Mouse (Mus musculus): ENCODE measurements at regions not wholly inside any gene's neighbourhood (a gene's known extent, or its start where the extent isn't known, plus 50 kb on each side); places are given as distances from the start of the nearest gene placed in this dataset.

- no peaks in the 10 kb centered on the region for H3K36me3 ChIP-seq (ENCODE audit: control insufficient read depth, insufficient read depth)
- TF ChIP-seq MYOD1 (IDR thresholded peaks at IDR 0.05; ENCODE audit: control insufficient read depth, insufficient read length, low read depth) (no peak), MAX (IDR thresholded peaks at IDR 0.05) (no peak), CEBPB (IDR thresholded peaks at IDR 0.05; ENCODE audit: low read depth) (no peak), CTCF (IDR thresholded peaks at IDR 0.05; ENCODE audit: control insufficient read depth, insufficient read depth, insufficient read length) (no peak), MYOG (IDR thresholded peaks at IDR 0.05; ENCODE audit: control insufficient read depth, extremely low read depth, insufficient read length) (no peak), FOSL1 (IDR thresholded peaks at IDR 0.05; ENCODE audit: insufficient read depth, low read length, poor library complexity, severe bottlenecking) (no peak), USF1 (IDR thresholded peaks at IDR 0.05; ENCODE audit: low read depth) (no peak)
Measured at GRCm38 (mm10) chr17:16804986-16805385, 258.9 kb upstream of the Zfp960 start.

GRCm38 (mm10) chr17:16818421-16818820 lies 245.5 kb upstream of the Zfp960 start:
- TF ChIP-seq CEBPB (IDR thresholded peaks at IDR 0.05; ENCODE audit: low read depth) (no peak), MAX (IDR thresholded peaks at IDR 0.05) (no peak), FOSL1 (IDR thresholded peaks at IDR 0.05; ENCODE audit: insufficient read depth, low read length, poor library complexity, severe bottlenecking) (no peak), MYOG (IDR thresholded peaks at IDR 0.05; ENCODE audit: control insufficient read depth, extremely low read depth, insufficient read length) (no peak), CTCF (IDR thresholded peaks at IDR 0.05; ENCODE audit: control insufficient read depth, insufficient read depth, insufficient read length) (no peak)
- H3ac ChIP-seq (ENCODE audit: control insufficient read depth, insufficient read length, low read depth) = no peak overlapping the region
- H3K79me3 ChIP-seq (ENCODE audit: low read depth) = no peaks in the 10 kb centered on the region
- H3K27me3 ChIP-seq (ENCODE audit: control insufficient read depth, insufficient read depth, insufficient read length) = no peaks in the 10 kb centered on the region
- no peaks in the 10 kb centered on the region for H3K36me3 ChIP-seq (ENCODE audit: control insufficient read depth, insufficient read depth)
- no peak overlapping the region for H3K4me3 ChIP-seq (ENCODE audit: insufficient read depth, poor library complexity, severe bottlenecking)
- H3K79me2 ChIP-seq (ENCODE audit: control insufficient read depth, insufficient read depth) = no peaks in the 10 kb centered on the region

More at GRCm38 (mm10) chr17:16804986-16805385, 258.9 kb upstream of the Zfp960 start:
- Histone ChIP-seq H3ac (ENCODE audit: control insufficient read depth, insufficient read length, low read depth) (no peak overlapping the region), H3K79me2 (ENCODE audit: control insufficient read depth, insufficient read depth) (no peaks in the 10 kb centered on the region), H3K4me3 (ENCODE audit: insufficient read depth, poor library complexity, severe bottlenecking) (no peak overlapping the region), H3K79me3 (ENCODE audit: low read depth) (no peaks in the 10 kb centered on the region), H3K27me3 (ENCODE audit: control insufficient read depth, insufficient read depth, insufficient read length) (no peaks in the 10 kb centered on the region)

- Histone ChIP-seq H3K79me3 (ENCODE audit: low read depth) (no peaks in the 10 kb centered on the region), H3ac (ENCODE audit: control insufficient read depth, insufficient read length, low read depth) (no peak overlapping the region), H3K36me3 (ENCODE audit: control insufficient read depth, insufficient read depth) (no peaks in the 10 kb centered on the region), H3K79me2 (ENCODE audit: control insufficient read depth, insufficient read depth) (no peaks in the 10 kb centered on the region), H3K27me3 (ENCODE audit: control insufficient read depth, insufficient read depth, insufficient read length) (no peaks in the 10 kb centered on the region), H3K4me3 (ENCODE audit: insufficient read depth, poor library complexity, severe bottlenecking) (no peak overlapping the region)
- no peak for TF ChIP-seq USF1 (IDR thresholded peaks at IDR 0.05; ENCODE audit: low read depth)
Measured at GRCm38 (mm10) chr17:16821716-16822115, 242.2 kb upstream of the Zfp960 start.

- no peaks in the 10 kb centered on the region for H3K27me3 ChIP-seq (ENCODE audit: control insufficient read depth, insufficient read depth, insufficient read length)
- TF ChIP-seq CTCF (IDR thresholded peaks at IDR 0.05; ENCODE audit: control insufficient read depth, insufficient read depth, insufficient read length) (no peak), FOSL1 (IDR thresholded peaks at IDR 0.05; ENCODE audit: insufficient read depth, low read length, poor library complexity, severe bottlenecking) (no peak), MYOG (IDR thresholded peaks at IDR 0.05; ENCODE audit: control insufficient read depth, extremely low read depth, insufficient read length) (no peak), MAX (IDR thresholded peaks at IDR 0.05) (no peak), USF1 (IDR thresholded peaks at IDR 0.05; ENCODE audit: low read depth) (no peak), CEBPB (IDR thresholded peaks at IDR 0.05; ENCODE audit: low read depth) (no peak), MYOD1 (IDR thresholded peaks at IDR 0.05; ENCODE audit: control insufficient read depth, insufficient read length, low read depth) (no peak)
- H3K79me2 ChIP-seq (ENCODE audit: control insufficient read depth, insufficient read depth) = no peaks in the 10 kb centered on the region
- no peak overlapping the region for H3ac ChIP-seq (ENCODE audit: control insufficient read depth, insufficient read length, low read depth)
- no peak overlapping the region for H3K4me3 ChIP-seq (ENCODE audit: insufficient read depth, poor library complexity, severe bottlenecking)
- H3K36me3 ChIP-seq (ENCODE audit: control insufficient read depth, insufficient read depth) = no peaks in the 10 kb centered on the region
- H3K79me3 ChIP-seq (ENCODE audit: low read depth) = no peaks in the 10 kb centered on the region
Measured at GRCm38 (mm10) chr17:16839152-16839551, 224.8 kb upstream of the Zfp960 start.

GRCm38 (mm10) chr17:16860771-16861170 lies 203.1 kb upstream of the Zfp960 start:
- Histone ChIP-seq H3K36me3 (ENCODE audit: control insufficient read depth, insufficient read depth) (no peaks in the 10 kb centered on the region), H3K79me3 (ENCODE audit: low read depth) (no peaks in the 10 kb centered on the region), H3ac (ENCODE audit: control insufficient read depth, insufficient read length, low read depth) (no peak overlapping the region), H3K27me3 (ENCODE audit: control insufficient read depth, insufficient read depth, insufficient read length) (no peaks in the 10 kb centered on the region), H3K79me2 (ENCODE audit: control insufficient read depth, insufficient read depth) (no peaks in the 10 kb centered on the region), H3K4me3 (ENCODE audit: insufficient read depth, poor library complexity, severe bottlenecking) (no peak overlapping the region)
- TF ChIP-seq CTCF (IDR thresholded peaks at IDR 0.05; ENCODE audit: control insufficient read depth, insufficient read depth, insufficient read length) = no peak
- no peak for TF ChIP-seq MAX (IDR thresholded peaks at IDR 0.05)
- TF ChIP-seq MYOD1 (IDR thresholded peaks at IDR 0.05; ENCODE audit: control insufficient read depth, insufficient read length, low read depth) = no peak
- TF ChIP-seq FOSL1 (IDR thresholded peaks at IDR 0.05; ENCODE audit: insufficient read depth, low read length, poor library complexity, severe bottlenecking) = no peak
- TF ChIP-seq USF1 (IDR thresholded peaks at IDR 0.05; ENCODE audit: low read depth) = no peak
- TF ChIP-seq MYOG (IDR thresholded peaks at IDR 0.05; ENCODE audit: control insufficient read depth, extremely low read depth, insufficient read length) = no peak
- TF ChIP-seq CEBPB (IDR thresholded peaks at IDR 0.05; ENCODE audit: low read depth) = no peak

GRCm38 (mm10) chr17:16900791-16901190 lies 163.1 kb upstream of the Zfp960 start:
- no peak overlapping the region for H3K4me3 ChIP-seq (ENCODE audit: insufficient read depth, poor library complexity, severe bottlenecking)

More at GRCm38 (mm10) chr17:16900791-16901190, 163.1 kb upstream of the Zfp960 start:
- Histone ChIP-seq H3ac (ENCODE audit: control insufficient read depth, insufficient read length, low read depth) (no peak overlapping the region), H3K27me3 (ENCODE audit: control insufficient read depth, insufficient read depth, insufficient read length) (no peaks in the 10 kb centered on the region), H3K79me3 (ENCODE audit: low read depth) (no peaks in the 10 kb centered on the region), H3K79me2 (ENCODE audit: control insufficient read depth, insufficient read depth) (no peaks in the 10 kb centered on the region), H3K36me3 (ENCODE audit: control insufficient read depth, insufficient read depth) (no peaks in the 10 kb centered on the region)
- no peak for TF ChIP-seq MYOD1 (IDR thresholded peaks at IDR 0.05; ENCODE audit: control insufficient read depth, insufficient read length, low read depth)
- TF ChIP-seq MAX (IDR thresholded peaks at IDR 0.05) = no peak
